Mouse (Mus musculus) kidney, adult 2 months (tissue): ENCODE measurements around the gene Pla2r1. TPM values are rescaled to one million over a fixed set of nuclear protein-coding genes. Genes with fewer than 3 reads are reported as not detected.

Experiments used
- DNase-seq: peaks from one replicate; pipeline ENCODE4 v3.0.0; 2021
- H3K27ac ChIP-seq: fragments of 200-500 bp; 2 replicates; pipeline ENCODE4 v1.5.1; 2012; ENCODE audit warnings: low read depth, low read length, control low read depth, inconsistent platforms; ENCODE audit not compliant: insufficient read depth
- H3K27me3 ChIP-seq: fragments of 200-500 bp; replicated peaks from 2 replicates; pipeline ENCODE4 v1.6.1; 2012; ENCODE audit warnings: mild to moderate bottlenecking, moderate library complexity, low read length, inconsistent platforms; ENCODE audit not compliant: control insufficient read depth, insufficient read depth
- H3K36me3 ChIP-seq: fragments of 200-500 bp; 2 replicates; pipeline ENCODE4 v1.6.1; 2012; ENCODE audit warnings: mild to moderate bottlenecking, moderate library complexity, low read length, inconsistent platforms; ENCODE audit not compliant: control insufficient read depth, insufficient read depth
- H3K4me1 ChIP-seq: fragments of 200-500 bp; 2 replicates; pipeline ENCODE4 v1.6.1; 2011; ENCODE audit warnings: low read length; ENCODE audit not compliant: control insufficient read depth, insufficient read depth
- H3K4me3 ChIP-seq: fragments of 200-500 bp; 2 replicates; pipeline ENCODE4 v1.5.1; 2011; ENCODE audit warnings: mild to moderate bottlenecking, low read depth, low read length, control low read depth; ENCODE audit not compliant: insufficient read depth
- CTCF ChIP-seq: fragments of 200-500 bp; conservative IDR thresholded peaks from 2 replicates; pipeline ENCODE4 v1.5.1; 2011; ENCODE audit warnings: low read depth, mild to moderate bottlenecking, control low read depth, low read length, moderate library complexity, mixed read lengths; ENCODE audit not compliant: insufficient read depth, insufficient read length
- POLR2A ChIP-seq: fragments of 200-500 bp; IDR thresholded peaks from one replicate; pipeline ENCODE4 v1.6.1; 2011; ENCODE audit warnings: low read depth, low read length, control low read depth
- whole genome bisulfite sequencing: fragments of 180-500 bp; shearing (Covaris S2); methylation state at CpG from one replicate; pipeline ENCODE4 v1.1.7; 2018; 5-methylcytosine and 5-hydroxymethylcytosine counted together
- polyA plus RNA-seq: library from polyadenylated mRNA; depleted of rRNA; stranded (reverse); fragments of >200 nt; gene quantifications from 2 replicates; pipeline ENCODE4 v1.2.3, GENCODE M21; 2012

The Pla2r1 gene
- polyA plus RNA-seq, 1 experiment, result 4.8 TPM

- no peaks in the 10 kb centered on the region for H3K36me3 ChIP-seq
- H3K4me3 ChIP-seq, result no peak overlapping the region
- WGBS, result 62% methylated on average over 6 of the region's 6 CpGs
- no peak for DNase-seq
- no peaks in the 10 kb centered on the region for H3K27me3 ChIP-seq
- TF ChIP-seq POLR2A (no peak), CTCF (no peak)
- no peaks in the 10 kb centered on the region for H3K4me1 ChIP-seq
- no peak overlapping the region for H3K27ac ChIP-seq
Observed at GRCm38 (mm10) chr2:60449732-60450131, 103.4 kb downstream of the Pla2r1 start.

GRCm38 (mm10) chr2:60444711-60445509 is 108.2 kb downstream of the Pla2r1 start:
- TF ChIP-seq CTCF (no peak), POLR2A (no peak)
- 52% methylated on average over 9 of the region's 9 CpGs for whole genome bisulfite sequencing
- DNase-seq, result peak; percentile 7
- H3K27me3 ChIP-seq, result no peaks in the 10 kb centered on the region
- H3K4me1 ChIP-seq, result no peaks in the 10 kb centered on the region
- H3K36me3 ChIP-seq, result no peaks in the 10 kb centered on the region
- no peak overlapping the region for H3K27ac ChIP-seq
- no peak overlapping the region for H3K4me3 ChIP-seq

- H3K27ac ChIP-seq, result no peak overlapping the region
- TF ChIP-seq POLR2A, result no peak
- 0 out of 2 replicates have a peak, but pooled peaks have one; percentile 11 for TF ChIP-seq CTCF
- WGBS, result 98% methylated on average over 7 of the region's 7 CpGs
- H3K4me1 ChIP-seq, result no peaks in the 10 kb centered on the region
- H3K36me3 ChIP-seq, result no peaks in the 10 kb centered on the region
- H3K4me3 ChIP-seq, result no peak overlapping the region
- DNase-seq, result no peak
- H3K27me3 ChIP-seq, result no peaks in the 10 kb centered on the region
Observed at GRCm38 (mm10) chr2:60443279-60443678, 109.8 kb downstream of the Pla2r1 start.

GRCm38 (mm10) chr2:60441875-60442274 is 111.2 kb downstream of the Pla2r1 start:
- no peaks in the 10 kb centered on the region for H3K4me1 ChIP-seq
- DNase-seq, result no peak
- no peak overlapping the region for H3K4me3 ChIP-seq
- no peaks in the 10 kb centered on the region for H3K36me3 ChIP-seq
- no peaks in the 10 kb centered on the region for H3K27me3 ChIP-seq
- TF ChIP-seq POLR2A (no peak), CTCF (no peak)
- 43% methylated on average over 3 of the region's 3 CpGs for WGBS
- H3K27ac ChIP-seq, result no peak overlapping the region

- H3K27ac ChIP-seq, result no peak overlapping the region
- no peaks in the 10 kb centered on the region for H3K4me1 ChIP-seq
- TF ChIP-seq POLR2A (no peak), CTCF (no peak)
- no peak overlapping the region for H3K4me3 ChIP-seq
- no peak for DNase-seq
- 55% methylated on average over 5 of the region's 5 CpGs for WGBS
- H3K36me3 ChIP-seq, result no peaks in the 10 kb centered on the region
- H3K27me3 ChIP-seq, result no peaks in the 10 kb centered on the region
Observed at GRCm38 (mm10) chr2:60436802-60437201, 116.3 kb downstream of the Pla2r1 start.

- WGBS, result 80% methylated on average over 8 of the region's 8 CpGs
- no peak for TF ChIP-seq CTCF
- no peak for TF ChIP-seq POLR2A
- H3K4me1 ChIP-seq, result no peaks in the 10 kb centered on the region
Observed at GRCm38 (mm10) chr2:60430315-60431021, 122.6 kb downstream of the Pla2r1 start.

GRCm38 (mm10) chr2:60418075-60418474 is 135.0 kb downstream of the Pla2r1 start:
- H3K4me1 ChIP-seq, result no peaks in the 10 kb centered on the region
- no peaks in the 10 kb centered on the region for H3K27me3 ChIP-seq
- H3K27ac ChIP-seq, result no peak overlapping the region
- TF ChIP-seq POLR2A (no peak), CTCF (peak; percentile 93)
- peak; percentile 83 for DNase-seq
- H3K4me3 ChIP-seq, result no peak overlapping the region
- 9% methylated on average over 6 of the region's 6 CpGs for WGBS
- no peaks in the 10 kb centered on the region for H3K36me3 ChIP-seq

More at GRCm38 (mm10) chr2:60430315-60431021, 122.6 kb downstream of the Pla2r1 start:
- no peak for DNase-seq
- no peaks in the 10 kb centered on the region for H3K36me3 ChIP-seq
- no peak overlapping the region for H3K27ac ChIP-seq
- no peak overlapping the region for H3K4me3 ChIP-seq
- H3K27me3 ChIP-seq, result no peaks in the 10 kb centered on the region
